Mouse (Mus musculus) heart, postnatal 10 days (tissue): Measurements from ENCODE around the gene Ccna1. TPM values are rescaled to one million over a fixed set of nuclear protein-coding genes. Genes with fewer than 3 reads are reported as not detected.

Experiments used
- DNase-seq, 2 experiments: peaks; one replicate each; pipeline ENCODE4 v3.0.0; 2021
- intact Hi-C: fragments of 180-260 bp; cut with DNase I; formaldehyde crosslinking; loops from one replicate; pipeline ENCODE4 v1.15.1; 2025
- total RNA-seq, 2 experiments: library from RNA; stranded (reverse); gene quantifications; 2 replicates each; pipeline ENCODE4 v1.2.3; 2021

The Ccna1 gene
- total RNA-seq: under 1 TPM; 0.31 to 0.60 TPM

- peak; percentile 64 to 66 for DNase-seq
- intact Hi-C loops: no loop called here
These were observed at the start of gene Ccna1 for GRCm38 (mm10) chr3:55055038-55055746. Gene Ccna1, minus strand, starts transcription at chr3:55055501.

DNA sequence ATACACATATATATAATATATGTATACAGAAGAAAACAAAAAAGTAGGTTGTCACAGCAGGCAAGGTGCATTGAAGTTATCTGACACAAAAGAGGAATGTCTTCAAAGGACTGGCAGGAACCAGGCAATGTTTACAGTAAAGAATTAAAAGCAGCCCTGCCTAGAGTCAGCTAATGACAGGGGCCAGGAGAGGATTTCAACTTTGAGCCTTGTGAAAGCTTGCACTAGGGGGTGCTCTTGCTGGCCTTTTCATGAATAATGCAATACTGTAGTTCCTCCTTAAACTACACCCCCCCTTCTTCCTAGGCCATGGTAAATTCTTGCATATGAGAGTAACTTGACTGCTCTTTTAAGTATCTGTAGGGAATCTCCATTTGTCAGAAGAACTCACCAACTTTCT lies 45.8 kb upstream of the Ccna1 start:
- DNase-seq: no peak
- intact Hi-C loops: no loop called here

- DNase-seq: no peak
- intact Hi-C loops: no loop called here
These were observed 43.7 kb upstream of the Ccna1 start for GRCm38 (mm10) chr3:55098990-55099389.

DNA sequence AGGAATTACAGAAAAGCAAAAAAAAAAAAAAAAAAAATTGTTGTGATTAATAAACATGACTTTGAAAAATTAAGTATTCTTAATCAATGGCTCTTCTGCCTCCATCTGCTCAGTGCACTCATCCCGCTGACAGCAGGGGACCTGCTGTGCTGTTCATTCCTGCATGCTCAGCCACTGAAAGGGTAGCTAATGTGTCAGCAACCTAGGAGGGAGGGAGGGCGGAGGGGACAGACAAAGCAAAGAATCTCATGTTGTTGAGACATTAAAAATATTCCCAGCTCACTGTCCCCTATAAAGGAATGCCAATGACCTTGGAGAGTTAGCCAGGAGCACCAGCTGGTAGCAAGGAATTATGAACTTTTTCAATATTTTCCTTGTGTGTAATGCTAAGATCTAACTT lies 42.7 kb upstream of the Ccna1 start:
- intact Hi-C loops: no loop called here
- no peak for DNase-seq

- intact Hi-C loops: no loop called here
- DNase-seq: peak; percentile 44 to 55
These were observed 41.9 kb upstream of the Ccna1 start for GRCm38 (mm10) chr3:55097186-55097585.

DNA sequence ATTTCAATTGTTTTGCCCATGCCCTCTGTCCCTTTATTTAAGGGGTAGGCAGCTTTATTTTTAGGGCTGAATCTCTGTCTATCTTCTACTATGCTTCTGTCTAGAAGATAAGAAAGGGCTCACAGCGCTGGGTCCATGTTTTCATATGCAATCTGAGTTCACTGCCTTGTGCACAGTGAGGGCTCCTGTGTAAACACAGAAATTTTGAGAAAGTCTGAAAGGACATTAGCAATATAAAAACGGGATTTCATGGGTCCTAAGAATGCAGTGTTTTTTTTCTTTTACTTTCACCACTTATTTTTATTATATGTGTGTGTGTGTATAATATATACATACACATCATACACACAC lies 41.3 kb upstream of the Ccna1 start:
- intact Hi-C loops: no loop called here
- no peak for DNase-seq

DNA sequence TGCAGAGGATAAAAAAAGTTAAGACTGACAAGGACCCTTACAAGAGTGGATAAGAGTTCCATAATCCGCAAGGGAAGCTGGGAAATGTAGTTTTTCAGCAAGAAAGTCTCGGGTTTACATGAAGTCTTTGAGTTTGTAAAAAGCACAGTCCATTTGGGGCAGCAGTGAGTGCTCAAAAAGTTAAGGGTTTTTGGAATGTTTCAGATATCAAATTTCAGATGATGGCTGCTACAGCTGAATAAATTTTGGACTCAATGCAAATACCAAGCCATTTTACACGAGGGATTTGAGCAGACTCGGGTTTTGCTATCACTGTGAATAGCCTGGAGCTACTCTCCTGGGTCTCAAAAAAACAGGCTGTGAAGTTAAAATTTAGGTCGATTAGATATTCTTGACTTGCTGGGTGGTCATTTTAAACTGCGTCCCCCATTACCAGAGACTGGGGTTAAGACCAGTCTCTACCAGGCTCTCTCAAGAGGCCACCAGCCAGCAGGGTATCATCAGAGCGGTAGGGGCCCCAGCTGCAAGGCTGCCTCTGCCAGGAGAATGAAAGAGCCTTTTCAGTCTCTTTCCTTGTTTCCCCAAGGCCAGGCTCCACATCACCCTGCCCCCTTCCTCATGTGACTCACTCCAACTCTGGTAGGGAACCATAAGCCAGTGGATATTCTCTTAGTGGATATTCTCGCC lies 40.8 kb upstream of the Ccna1 start:
- intact Hi-C loops: no loop called here
- peak; percentile 49 to 55 for DNase-seq

GRCm38 (mm10) chr3:55093161-55093560 lies 37.9 kb upstream of the Ccna1 start:
- intact Hi-C loops: no loop called here
- no peak for DNase-seq

DNA sequence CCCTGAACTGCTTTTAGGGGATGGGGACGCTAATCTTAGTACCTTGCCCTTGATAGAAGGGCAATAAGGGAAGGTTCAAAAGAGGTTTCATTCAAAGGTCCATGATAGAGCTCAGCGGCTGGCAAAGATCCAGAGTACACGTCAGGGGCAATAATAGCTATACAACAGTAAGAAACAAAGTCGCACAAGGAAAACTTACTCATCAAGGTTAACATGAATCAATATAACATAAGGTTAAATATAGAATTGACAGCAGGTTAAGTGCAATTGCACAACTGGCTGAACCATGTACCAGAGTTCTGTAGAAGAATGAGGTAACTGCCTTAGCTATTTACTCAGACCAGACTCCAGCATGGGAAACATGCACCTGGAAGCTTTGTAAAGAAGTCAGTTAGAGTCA lies 34.0 kb upstream of the Ccna1 start:
- intact Hi-C loops: no loop called here
- DNase-seq: peak in 1 of 2 experiments; percentile 25

DNA sequence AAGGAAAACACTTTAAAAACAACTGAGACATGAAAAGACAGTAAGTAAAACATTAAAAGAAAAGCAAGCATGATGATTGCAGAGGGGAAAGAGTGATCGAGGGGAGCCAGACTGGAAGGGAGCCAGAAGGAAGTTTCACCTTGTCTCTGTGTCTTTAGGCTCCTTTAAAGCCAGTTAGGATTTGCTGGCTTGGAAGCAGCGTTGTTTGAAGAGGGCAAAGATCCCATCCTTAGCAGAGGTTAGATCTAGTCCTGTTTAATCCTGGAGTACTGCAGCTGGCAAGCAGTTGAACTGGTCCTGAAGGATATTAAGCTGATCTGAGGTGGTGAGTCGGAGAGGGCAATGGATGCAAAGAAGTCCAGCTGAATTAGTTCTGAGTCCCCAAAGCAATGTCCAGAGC lies 33.5 kb upstream of the Ccna1 start:
- no peak for DNase-seq
- intact Hi-C loops: no loop called here

GRCm38 (mm10) chr3:55088359-55088758 lies 33.1 kb upstream of the Ccna1 start:
- intact Hi-C loops: no loop called here
- DNase-seq: no peak

DNA sequence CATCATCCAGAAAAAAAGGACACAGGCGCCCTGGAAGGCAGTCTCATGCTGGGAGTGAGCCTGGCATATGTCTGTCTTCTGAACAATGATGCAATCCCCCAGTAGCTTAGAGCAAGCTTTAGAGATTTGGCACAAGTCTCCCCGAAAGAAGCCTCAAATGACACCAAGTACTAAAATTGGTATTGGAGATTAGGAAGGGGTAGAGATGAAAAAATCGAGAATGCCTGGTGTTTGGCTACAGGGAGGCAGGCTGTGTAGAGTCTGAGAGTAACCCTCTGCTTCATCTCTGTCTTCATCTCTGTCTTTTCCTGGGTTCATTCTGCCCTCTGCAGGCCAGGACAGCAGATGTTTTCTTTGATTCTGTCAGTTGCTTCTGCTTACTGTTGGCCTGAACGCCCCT lies 32.1 kb upstream of the Ccna1 start:
- DNase-seq: no peak
- intact Hi-C loops: no loop called here

- peak in 1 of 2 experiments; percentile 15 for DNase-seq
- intact Hi-C loops: no loop called here
These were observed 31.6 kb upstream of the Ccna1 start for GRCm38 (mm10) chr3:55086948-55087347.

DNA sequence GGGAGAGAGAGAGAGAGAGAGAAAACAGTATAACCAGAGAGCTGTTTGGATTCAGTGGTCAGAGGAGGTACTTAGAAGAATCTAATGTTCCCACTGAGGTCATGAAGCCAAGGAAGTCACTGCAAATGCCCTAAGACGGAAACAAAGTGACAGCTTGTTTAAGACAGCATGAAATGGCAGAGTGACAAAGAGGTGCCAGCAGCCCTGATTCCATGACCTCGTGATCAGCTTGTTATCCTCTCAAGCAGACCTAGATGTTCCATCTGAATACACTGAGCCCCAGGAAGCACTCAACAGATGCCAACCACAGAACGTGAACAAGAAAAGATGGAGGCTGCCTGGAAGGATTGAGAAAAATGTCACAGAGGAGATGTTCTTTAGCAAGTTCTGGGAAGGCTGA lies 30.4 kb upstream of the Ccna1 start:
- no peak for DNase-seq
- intact Hi-C loops: no loop called here

DNA sequence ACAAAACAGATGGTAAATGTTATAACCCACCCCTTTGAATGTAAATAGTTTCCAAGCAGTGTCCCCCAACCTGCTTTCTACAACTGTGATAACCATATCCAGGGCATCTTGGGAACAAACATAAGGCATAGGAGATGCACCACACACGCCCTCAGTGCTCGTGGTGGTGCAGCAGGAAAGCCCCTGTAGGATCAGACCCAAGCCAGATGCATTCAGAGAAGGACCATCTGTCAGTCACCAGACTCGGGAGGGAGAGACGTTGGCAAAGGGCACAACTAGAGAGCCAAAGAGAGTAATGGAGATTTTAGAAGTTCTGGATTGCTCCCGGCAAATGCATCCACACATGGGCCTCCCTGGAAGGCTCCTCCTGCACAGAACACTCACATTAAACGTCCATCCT lies 29.5 kb upstream of the Ccna1 start:
- DNase-seq: no peak
- intact Hi-C loops: no loop called here

DNA sequence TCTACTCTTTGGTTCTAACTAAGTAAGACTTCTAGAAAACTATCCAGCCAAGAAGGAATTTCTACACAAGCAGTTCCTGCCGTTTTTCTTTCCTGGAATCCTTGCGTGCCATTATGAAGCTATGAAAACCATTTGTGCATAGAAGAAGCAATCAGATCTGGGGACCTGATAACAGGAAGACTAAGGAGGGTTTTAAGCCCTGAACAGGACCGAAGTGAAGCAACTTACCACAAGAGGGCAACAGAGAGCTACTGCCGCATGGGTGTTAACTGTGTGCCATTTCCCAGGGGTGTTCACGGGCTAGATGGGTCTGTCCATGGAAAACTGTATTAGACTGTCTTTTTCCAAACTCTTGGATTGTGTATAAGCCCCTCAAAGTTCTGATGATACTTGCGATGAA lies 24.8 kb upstream of the Ccna1 start:
- intact Hi-C loops: loop anchor here (1.0 to 2.0 kb wide), 3 partner anchors 33 to 275 kb away; partner anchors contain the start of gene Spg20
- peak; percentile 80 to 88 for DNase-seq

- DNase-seq: no peak
- intact Hi-C loops: loop anchor here (1.0 to 2.0 kb wide), 3 partner anchors 33 to 275 kb away; partner anchors contain the start of gene Spg20
These were observed 24.3 kb upstream of the Ccna1 start for GRCm38 (mm10) chr3:55079619-55080018.

- intact Hi-C loops: no loop called here
These were observed 22.9 kb upstream of the Ccna1 start for GRCm38 (mm10) chr3:55078233-55078632.

DNA sequence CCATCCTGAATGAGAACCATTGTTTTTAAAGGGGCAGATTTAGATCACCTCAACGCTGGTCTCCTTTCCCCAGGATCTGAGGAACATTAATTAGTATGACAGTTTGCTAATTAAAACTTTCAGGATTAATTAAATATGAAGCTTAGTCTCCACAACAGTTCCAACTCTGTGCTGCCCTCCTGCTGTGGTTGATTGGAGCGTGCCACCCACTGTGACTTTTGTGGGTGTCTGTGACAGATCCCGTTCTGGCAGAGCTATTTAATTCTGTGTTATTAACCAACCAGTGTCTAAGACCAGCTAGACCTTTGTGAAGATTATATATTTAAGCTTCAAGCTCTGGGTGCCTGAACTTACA lies 20.0 kb upstream of the Ccna1 start:
- no peak for DNase-seq
- intact Hi-C loops: no loop called here

More at GRCm38 (mm10) chr3:55078233-55078632, 22.9 kb upstream of the Ccna1 start:
- no peak for DNase-seq

DNA sequence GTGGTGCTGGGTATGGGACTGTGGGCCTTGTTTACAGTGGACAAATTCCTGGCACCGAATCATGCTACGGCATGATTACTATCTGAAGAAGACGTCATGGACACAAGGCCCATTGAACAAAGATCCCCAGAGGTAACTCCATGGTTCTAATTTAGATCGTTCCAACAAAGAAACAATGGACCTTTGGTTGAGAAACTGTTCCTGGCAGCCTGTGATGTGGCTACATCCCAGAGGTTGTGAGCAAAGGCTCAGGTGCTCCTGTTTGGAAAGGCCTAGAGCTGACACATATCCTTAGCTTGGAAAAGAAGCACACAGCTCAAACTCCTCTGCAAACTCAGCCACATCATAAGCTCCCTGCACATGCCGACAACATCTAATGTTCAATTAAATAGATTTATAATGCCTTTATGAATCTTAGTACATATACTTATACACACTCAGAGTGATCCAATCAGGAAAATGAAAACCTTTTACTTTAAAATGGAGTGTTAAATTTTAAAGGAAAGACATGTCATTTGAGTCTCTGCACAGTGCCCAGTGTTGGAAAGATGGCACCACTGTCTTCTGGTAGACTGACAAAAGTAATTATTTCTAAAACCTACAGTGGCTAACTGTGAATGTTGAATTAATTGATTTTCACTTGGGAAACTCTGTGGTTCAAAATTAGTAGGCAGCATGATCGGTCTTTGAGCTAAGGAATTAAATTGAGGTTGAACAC lies 19.4 kb upstream of the Ccna1 start:
- intact Hi-C loops: no loop called here

DNA sequence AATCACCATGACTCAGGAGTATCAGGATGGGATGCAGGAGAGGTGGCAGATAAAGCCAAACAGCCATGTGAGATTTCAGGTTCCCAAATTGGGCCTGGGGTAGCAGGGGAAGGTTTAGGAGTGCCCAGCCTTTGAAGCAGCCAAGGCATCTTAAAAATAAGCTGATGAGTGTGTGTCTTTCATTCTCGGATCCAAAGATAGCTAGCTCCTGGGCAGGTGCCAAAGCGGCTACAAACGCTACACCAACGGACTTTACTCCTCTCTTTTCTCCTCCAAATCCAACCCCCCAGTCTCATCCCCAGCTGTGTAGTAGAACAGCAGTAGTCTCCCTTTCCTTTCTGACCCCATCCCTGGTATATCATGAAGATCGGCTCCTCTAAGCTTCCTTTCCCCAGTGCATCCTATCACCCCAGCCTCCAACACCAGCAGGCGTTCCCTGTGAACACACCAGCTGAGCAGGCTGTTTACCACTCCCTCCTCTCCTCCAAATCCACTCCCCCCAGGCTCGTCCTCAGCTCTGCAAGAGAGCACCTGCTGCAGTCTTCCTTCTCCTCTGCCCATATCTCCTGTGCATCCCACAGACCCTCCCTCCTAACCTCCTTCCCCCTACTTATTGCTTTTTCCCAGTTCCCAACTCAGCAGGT lies 12.6 kb upstream of the Ccna1 start:
- intact Hi-C loops: no loop called here
- no peak for DNase-seq

More for the DNA sequence above, 19.4 kb upstream of the Ccna1 start:
- DNase-seq: no peak
